Mouse (Mus musculus): ENCODE measurements around the gene Gtf3c2. TPM values are rescaled to one million over a fixed set of nuclear protein-coding genes. Genes with fewer than 3 reads are reported as not detected.

Gtf3c2 gene
- 122 TPM for polyA plus RNA-seq (2017; shearing (Covaris generic))

GRCm38 (mm10) chr5:31179766-31180630 lies at the start of gene Gtf3c2, which contains the start of gene Gm29609:
Gtf3c2 (minus strand) TSS chr5:31180144.
Gm29609 (minus strand) TSS chr5:31179911.

GRCm38 (mm10) chr5:31220448-31221303 lies 40.7 kb upstream of the Gtf3c2 start, which contains the start of gene Ppm1g:
Ppm1g (minus strand) TSS chr5:31220687.

GRCm38 (mm10) chr5:31201742-31202590 lies 22.0 kb upstream of the Gtf3c2 start, which contains the start of gene Zfp513:
Zfp513 (minus strand) TSS chr5:31202303.

GRCm38 (mm10) chr5:31192939-31193630 lies 13.1 kb upstream of the Gtf3c2 start, which contains the start of the genes Snx17 and Eif2b4:
Snx17 (plus strand) TSS chr5:31193227.
Eif2b4 (minus strand) TSS chr5:31193430.

GRCm38 (mm10) chr5:31154152-31154553 lies 25.8 kb downstream of the Gtf3c2 start, which contains the start of gene Mpv17:
Mpv17 (minus strand) TSS chr5:31154251.

GRCm38 (mm10) chr5:31138241-31138967 lies 41.5 kb downstream of the Gtf3c2 start, which contains the start of gene Ucn:
Ucn (minus strand) TSS chr5:31138829.

GRCm38 (mm10) chr5:31116354-31116753 lies 63.6 kb downstream of the Gtf3c2 start, which contains the start of gene Trim54:
Trim54 (plus strand) TSS chr5:31116712.

GRCm38 (mm10) chr5:31108000-31108490 lies 71.9 kb downstream of the Gtf3c2 start, which contains the start of gene Slc30a3:
Slc30a3 (minus strand) TSS chr5:31108237.

Other genes starting within 250 kb of the Gtf3c2 start
- 0.21 TPM for gene Cgref1, start 234.6 kb downstream of the Gtf3c2 start, polyA plus RNA-seq (2017; shearing (Covaris generic))
- gene Preb, start 219.8 kb downstream of the Gtf3c2 start, polyA plus RNA-seq (2017; shearing (Covaris generic)): 236 TPM
- gene Tcf23, start 211.5 kb downstream of the Gtf3c2 start, polyA plus RNA-seq (2017; shearing (Covaris generic)): not detected
- gene Atraid, start 131.8 kb downstream of the Gtf3c2 start, polyA plus RNA-seq (2017; shearing (Covaris generic)): 94.0 TPM
- 15.0 TPM for gene Slc5a6, start 131.2 kb downstream of the Gtf3c2 start, polyA plus RNA-seq (2017; shearing (Covaris generic))
- gene Cad, start 125.4 kb downstream of the Gtf3c2 start, polyA plus RNA-seq (2017; shearing (Covaris generic)): 32.5 TPM
- not detected for gene Dnajc5g, start 73.9 kb downstream of the Gtf3c2 start, polyA plus RNA-seq (2017; shearing (Covaris generic))
- gene Slc30a3, start 71.9 kb downstream of the Gtf3c2 start, polyA plus RNA-seq (2017; shearing (Covaris generic)): 0.72 TPM
- not detected for gene Trim54, start 63.4 kb downstream of the Gtf3c2 start, polyA plus RNA-seq (2017; shearing (Covaris generic))
- not detected for gene Ucn, start 41.3 kb downstream of the Gtf3c2 start, polyA plus RNA-seq (2017; shearing (Covaris generic))
- gene Mpv17, start 25.9 kb downstream of the Gtf3c2 start, polyA plus RNA-seq (2017; shearing (Covaris generic)): 47.9 TPM
- gene Gm29609, start 233 bp downstream of the Gtf3c2 start, polyA plus RNA-seq (2017; shearing (Covaris generic)): 1.2 TPM
- 148 TPM for gene Snx17, start 13.1 kb upstream of the Gtf3c2 start, polyA plus RNA-seq (2017; shearing (Covaris generic))
- 98.6 TPM for gene Eif2b4, start 13.3 kb upstream of the Gtf3c2 start, polyA plus RNA-seq (2017; shearing (Covaris generic))
- gene Zfp513, start 22.2 kb upstream of the Gtf3c2 start, polyA plus RNA-seq (2017; shearing (Covaris generic)): 37.1 TPM
- gene Ppm1g, start 40.5 kb upstream of the Gtf3c2 start, polyA plus RNA-seq (2017; shearing (Covaris generic)): 67.4 TPM
- 209 TPM for gene Nrbp1, start 60.7 kb upstream of the Gtf3c2 start, polyA plus RNA-seq (2017; shearing (Covaris generic))
- not detected for gene Gm9970, start 61.1 kb upstream of the Gtf3c2 start, polyA plus RNA-seq (2017; shearing (Covaris generic))
- gene Krtcap3, start 71.5 kb upstream of the Gtf3c2 start, polyA plus RNA-seq (2017; shearing (Covaris generic)): 45.4 TPM
- 10.7 TPM for gene Ift172, start 111.0 kb upstream of the Gtf3c2 start, polyA plus RNA-seq (2017; shearing (Covaris generic))
- gene Fndc4, start 115.9 kb upstream of the Gtf3c2 start, polyA plus RNA-seq (2017; shearing (Covaris generic)): not detected
- not detected for gene Gckr, start 117.3 kb upstream of the Gtf3c2 start, polyA plus RNA-seq (2017; shearing (Covaris generic))